ENCODE assay signal across 18 mouse cellular contexts in the genomic region with DNA sequence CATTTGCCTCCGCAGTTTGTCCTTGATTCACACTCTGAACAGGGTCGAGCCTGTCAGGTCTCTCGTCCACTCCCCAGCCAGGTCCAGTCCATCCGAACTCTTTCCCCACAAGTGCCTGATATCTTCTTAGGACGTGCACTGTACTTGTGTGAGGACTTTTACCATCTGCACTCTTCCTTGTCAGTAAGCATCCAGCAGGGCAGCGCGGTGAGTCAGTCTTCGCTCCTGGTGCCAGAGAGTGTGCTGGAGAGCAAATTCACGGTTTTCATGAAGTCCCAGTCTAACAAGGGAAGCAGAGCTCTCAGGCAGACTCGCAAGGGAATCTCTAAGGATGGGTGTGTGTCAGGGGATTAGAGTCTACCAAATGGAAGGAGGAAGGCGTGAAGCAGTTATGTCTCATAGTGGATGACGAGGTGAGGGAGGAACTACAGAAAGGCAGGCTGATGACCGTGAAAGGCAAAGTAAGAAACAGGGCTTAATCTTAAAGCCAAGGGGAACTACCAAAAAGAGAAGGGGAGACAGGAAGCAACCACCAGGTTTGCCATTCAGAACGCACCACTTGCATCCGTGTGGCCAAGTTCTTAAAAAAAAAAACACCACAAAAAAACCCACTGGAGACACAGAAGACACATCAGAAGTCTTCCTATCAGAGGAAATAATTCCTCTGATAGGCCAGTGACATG. TPM values are rescaled to one million over a fixed set of nuclear protein-coding genes. Genes with fewer than 3 reads are reported as not detected.
DNase-seq lines count a peak whose midpoint lies in the region; ATAC-seq and TF ChIP-seq lines count a peak whose summit lies in the region.
"Had no signal": no experiment of that assay in that cellular context is flagged by ENCODE, and none has a peak within 500 bp of the region (broad histone marks: within the 10 kb centered on the region; RNA-seq: fewer than 3 reads in every experiment).

No protein-coding gene starts in this region.

- H3K4me1 ChIP-seq in liver, postnatal 0 days (ENCODE audit: insufficient read depth) = no peaks in the 10 kb centered on the region
- peaks cover 4% of the 10 kb centered on the region; the same call in 1 of the 2 replicates for H3K4me1 ChIP-seq in liver, embryonic 11.5 days (replicated peaks; ENCODE audit: control insufficient read depth, insufficient read depth, low read length)
- no peaks in the 10 kb centered on the region for H3K4me1 ChIP-seq in midbrain, embryonic 16.5 days (ENCODE audit: control insufficient read depth, insufficient read depth, low read length)
- H3K4me1 ChIP-seq: embryonic facial prominence, embryonic 15.5 days had no signal

- no peaks in the 10 kb centered on the region for H3K27me3 ChIP-seq in liver, postnatal 0 days (ENCODE audit: insufficient read depth, low read length)
- H3K27me3 ChIP-seq in liver, embryonic 11.5 days (replicated peaks; ENCODE audit: control insufficient read depth, insufficient read depth, low read length) = no peaks in the 10 kb centered on the region
- no peaks in the 10 kb centered on the region for H3K27me3 ChIP-seq in midbrain, embryonic 16.5 days (ENCODE audit: control insufficient read depth, insufficient read depth, low read depth, low read length)
- H3K27me3 ChIP-seq: embryonic facial prominence, embryonic 15.5 days; heart, embryonic 12.5 days had no signal

- 0 out of 2 replicates have a peak, but pooled peaks have one; percentile 49 for ATAC-seq in cerebellum, adult (ENCODE audit: insufficient number of reproducible peaks, low FRiP score, low TSS enrichment)
- ATAC-seq in liver, postnatal 0 days = no peak
- ATAC-seq in liver, embryonic 11.5 days (replicated peaks; ENCODE audit: low FRiP score) = no peak
- peak; percentile 43 for ATAC-seq in activated CD4-positive, CD25-positive, alpha-beta regulatory T cell, adult 4 months
- ATAC-seq in neutrophil, adult 5-6 weeks (ENCODE audit: extremely low read depth, insufficient number of reproducible peaks, low FRiP score, poor library complexity, severe bottlenecking) = peak; percentile 37; the same call in 1 of the 2 replicates
- no peak for ATAC-seq in midbrain, embryonic 16.5 days
- ATAC-seq: forebrain, embryonic 16.5 days had no signal

- no peak overlapping the region for H3K4me3 ChIP-seq in liver, postnatal 0 days (ENCODE audit: low read depth, low read length)
- H3K4me3 ChIP-seq in liver, embryonic 11.5 days (ENCODE audit: low read depth, low read length) = no peak overlapping the region
- H3K4me3 ChIP-seq in midbrain, embryonic 16.5 days (ENCODE audit: low read depth, low read length) = no peak overlapping the region
- H3K4me3 ChIP-seq: embryonic facial prominence, embryonic 15.5 days; heart, embryonic 12.5 days; left cerebral cortex, adult 2 months had no signal

- H3K9me3 ChIP-seq in liver, postnatal 0 days (ENCODE audit: low read length) = no peaks in the 10 kb centered on the region
- no peaks in the 10 kb centered on the region for H3K9me3 ChIP-seq in liver, embryonic 11.5 days (ENCODE audit: control insufficient read depth, low read length)
- H3K9me3 ChIP-seq in midbrain, embryonic 16.5 days (replicated peaks; ENCODE audit: control insufficient read depth, low read length, poor library complexity, severe bottlenecking) = no peaks in the 10 kb centered on the region
- H3K9me3 ChIP-seq: embryonic facial prominence, embryonic 15.5 days; heart, embryonic 12.5 days had no signal

- H3K4me2 ChIP-seq in liver, postnatal 0 days (ENCODE audit: low read depth, low read length) = no peak overlapping the region
- no peak overlapping the region for H3K4me2 ChIP-seq in liver, embryonic 11.5 days
- no peak overlapping the region for H3K4me2 ChIP-seq in midbrain, embryonic 16.5 days (ENCODE audit: low read length)
- H3K4me2 ChIP-seq: embryonic facial prominence, embryonic 15.5 days; heart, embryonic 12.5 days; hindbrain, embryonic 14.5 days had no signal

- H3K27ac ChIP-seq in liver, postnatal 0 days (ENCODE audit: low read depth) = peak overlapping the region; percentile 48; the same call in 1 of the 2 replicates
- no peak overlapping the region for H3K27ac ChIP-seq in liver, embryonic 11.5 days (ENCODE audit: low read depth, low read length)
- no peak overlapping the region for H3K27ac ChIP-seq in midbrain, embryonic 16.5 days (ENCODE audit: low read length)
- H3K27ac ChIP-seq: embryonic facial prominence, embryonic 15.5 days; hindbrain, embryonic 14.5 days; left cerebral cortex, adult 2 months; liver, embryonic 14.5 days; macrophage had no signal

- H3K36me3 ChIP-seq in liver, postnatal 0 days (replicated peaks; ENCODE audit: insufficient read depth, low read length) = peaks cover 15% of the 10 kb centered on the region; the same call in 1 of the 2 replicates
- H3K36me3 ChIP-seq in liver, embryonic 11.5 days (ENCODE audit: control insufficient read depth, insufficient read depth, low read length) = peaks cover 2% of the 10 kb centered on the region
- peaks cover 7% of the 10 kb centered on the region; the same call in 1 of the 2 replicates for H3K36me3 ChIP-seq in midbrain, embryonic 16.5 days (ENCODE audit: control insufficient read depth, insufficient read depth, low read length)

- DNase-seq in cerebellum, adult 11-12 months = no peak
- no peak for DNase-seq in liver, postnatal 0 days
- DNase-seq in liver, embryonic 11.5 days (ENCODE audit: low spot score) = no peak
- no peak for DNase-seq in gastrocnemius, adult 8-10 months (ENCODE audit: low spot score in 2 of 2)
- DNase-seq: retina, postnatal 1 day had no signal

- no peak for TF ChIP-seq CTCF in liver, postnatal 0 days (IDR thresholded peaks at IDR 0.05; ENCODE audit: low read depth)

- WGBS in liver, postnatal 0 days (ENCODE audit: insufficient replicate concordance) = 72% methylated on average over 15 of the region's 15 CpGs
- WGBS in liver, embryonic 11.5 days = 81% methylated on average over 15 of the region's 15 CpGs
- 90% methylated on average over 15 of the region's 15 CpGs for WGBS in midbrain, embryonic 16.5 days

- no peak for TF ChIP-seq EP300 in liver, postnatal 0 days (IDR thresholded peaks at IDR 0.05; ENCODE audit: low read depth)

- H3K9ac ChIP-seq in liver, postnatal 0 days (replicated peaks) = no peak overlapping the region
- H3K9ac ChIP-seq in liver, embryonic 11.5 days (ENCODE audit: low read depth, low read length) = no peak overlapping the region
- no peak overlapping the region for H3K9ac ChIP-seq in midbrain, embryonic 16.5 days (ENCODE audit: low read depth, low read length)
- H3K9ac ChIP-seq: embryonic facial prominence, embryonic 15.5 days; heart, embryonic 12.5 days; hindbrain, embryonic 14.5 days; liver, embryonic 14.5 days had no signal

RNA-seq across cellular contexts. Expression of a gene that starts 18.9 kb away (rescaled TPM):
- 15.5 and 17.5 TPM in 2 replicates for polyA plus RNA-seq in liver, postnatal 0 days (2015; fragmentation: Nextera tagmentation; extraction: Ambion mirVana)
- polyA plus RNA-seq in liver, embryonic 11.5 days (2014; fragmentation: Nextera tagmentation; extraction: Ambion mirVana) = 16.2 and 17.1 TPM in 2 replicates
- polyA plus RNA-seq in activated CD4-positive, CD25-positive, alpha-beta regulatory T cell, adult 4 months (2017; shearing (Covaris generic)) = 10 to 100 TPM; 12.1 to 15.4 TPM
- 46.0 and 51.2 TPM in 2 replicates for total RNA-seq in neutrophil, adult 5-6 weeks (2017)
- 40.4 and 45.1 TPM in 2 replicates for polyA plus RNA-seq in midbrain, embryonic 16.5 days (2015; fragmentation: Nextera tagmentation; extraction: Ambion mirVana)
- 10 to 100 TPM; 25.0 to 47.1 (median 34.0) TPM for total RNA-seq in gastrocnemius, adult 8-10 months (2022)

RNA-seq across cellular contexts. Expression of a gene that starts 34.9 kb away (rescaled TPM):
- not detected in 2 replicates for polyA plus RNA-seq in liver, postnatal 0 days (2015; fragmentation: Nextera tagmentation; extraction: Ambion mirVana)
- polyA plus RNA-seq in liver, embryonic 11.5 days (2014; fragmentation: Nextera tagmentation; extraction: Ambion mirVana) = 0.08 and 0.16 TPM in 2 replicates
- not detected for polyA plus RNA-seq in activated CD4-positive, CD25-positive, alpha-beta regulatory T cell, adult 4 months (2017; shearing (Covaris generic))
- total RNA-seq in neutrophil, adult 5-6 weeks (2017) = 0.12 TPM in 1 of 2 replicates, not detected in the other
- polyA plus RNA-seq in midbrain, embryonic 16.5 days (2015; fragmentation: Nextera tagmentation; extraction: Ambion mirVana) = 0.08 and 0.15 TPM in 2 replicates
- under 1 TPM in 2 of 4 experiments, not detected in 2; 0.07 to 0.11 TPM for total RNA-seq in gastrocnemius, adult 8-10 months (2022)
- polyA plus RNA-seq: C2C12; hindbrain, embryonic 14.5 days; kidney, embryonic 14.5 days; liver, embryonic 14.5 days; macrophage had no signal

RNA-seq across cellular contexts. Expression of a gene that starts 40.8 kb away (rescaled TPM):
- not detected in 2 replicates for polyA plus RNA-seq in liver, postnatal 0 days (2015; fragmentation: Nextera tagmentation; extraction: Ambion mirVana)
- polyA plus RNA-seq in liver, embryonic 11.5 days (2014; fragmentation: Nextera tagmentation; extraction: Ambion mirVana) = not detected in 2 replicates
- not detected for polyA plus RNA-seq in activated CD4-positive, CD25-positive, alpha-beta regulatory T cell, adult 4 months (2017; shearing (Covaris generic))
- not detected in 2 replicates for total RNA-seq in neutrophil, adult 5-6 weeks (2017)
- polyA plus RNA-seq in midbrain, embryonic 16.5 days (2015; fragmentation: Nextera tagmentation; extraction: Ambion mirVana) = not detected in 2 replicates
- not detected for total RNA-seq in gastrocnemius, adult 8-10 months (2022)
- total RNA-seq: left cerebral cortex, adult 2 months had no signal
- polyA plus RNA-seq: C2C12; embryonic facial prominence, embryonic 15.5 days; forebrain, embryonic 16.5 days; heart, embryonic 12.5 days; hindbrain, embryonic 14.5 days; kidney, embryonic 14.5 days; liver, embryonic 14.5 days; macrophage had no signal

RNA-seq across cellular contexts. Expression of a gene that starts 54.5 kb away (rescaled TPM):
- polyA plus RNA-seq in liver, postnatal 0 days (2015; fragmentation: Nextera tagmentation; extraction: Ambion mirVana) = 0.08 TPM in 1 of 2 replicates, not detected in the other
- 0.06 TPM in 1 of 2 replicates, not detected in the other for polyA plus RNA-seq in liver, embryonic 11.5 days (2014; fragmentation: Nextera tagmentation; extraction: Ambion mirVana)
- not detected for polyA plus RNA-seq in activated CD4-positive, CD25-positive, alpha-beta regulatory T cell, adult 4 months (2017; shearing (Covaris generic))
- not detected in 2 replicates for total RNA-seq in neutrophil, adult 5-6 weeks (2017)
- 0.10 and 0.13 TPM in 2 replicates for polyA plus RNA-seq in midbrain, embryonic 16.5 days (2015; fragmentation: Nextera tagmentation; extraction: Ambion mirVana)
- total RNA-seq in gastrocnemius, adult 8-10 months (2022) = 10 to 100 TPM; 20.6 to 37.3 (median 29.6) TPM
- polyA plus RNA-seq: forebrain, embryonic 16.5 days; kidney, embryonic 14.5 days; liver, embryonic 14.5 days had no signal

Comparison
In these comparisons a context has a peak if more than half of its experiments do, and no peak if none do; other contexts are left out.
1. ATAC-seq: peak in cerebellum, adult (single experiment), activated CD4-positive, CD25-positive, alpha-beta regulatory T cell, adult 4 months (single experiment) and neutrophil, adult 5-6 weeks (single experiment); none in liver, postnatal 0 days (single experiment), liver, embryonic 11.5 days (single experiment) and midbrain, embryonic 16.5 days (single experiment).